Mouse (Mus musculus) liver, adult 2 months (tissue): Measurements from ENCODE around the gene F3. TPM values are rescaled to one million over a fixed set of nuclear protein-coding genes. Genes with fewer than 3 reads are reported as not detected.
A peak's percentile ranks its signal among the peaks of the same experiment; 100 is the strongest.

Experiments
- DNase-seq: peaks from one replicate; pipeline ENCODE4 v3.0.0-alpha.2; 2011; ENCODE audit warnings: low read depth, low spot score; ENCODE audit errors: extremely low read depth
- H3K27ac ChIP-seq: fragments of 200-500 bp; replicated peaks from 2 replicates; pipeline ENCODE4 v1.5.1; 2012; ENCODE audit warnings: low read depth, mild to moderate bottlenecking, control low read depth, inconsistent platforms, low read length; ENCODE audit not compliant: insufficient read depth
- H3K27me3 ChIP-seq: fragments of 200-500 bp; 2 replicates; pipeline ENCODE4 v1.6.1; 2012; ENCODE audit warnings: mild to moderate bottlenecking, moderate library complexity, low read length, inconsistent platforms; ENCODE audit not compliant: control insufficient read depth, insufficient read depth
- H3K36me3 ChIP-seq: fragments of 200-500 bp; 2 replicates; pipeline ENCODE4 v1.6.1; 2012; ENCODE audit warnings: low read length, inconsistent platforms; ENCODE audit not compliant: control insufficient read depth, insufficient read depth
- H3K4me1 ChIP-seq: fragments of 200-500 bp; 2 replicates; pipeline ENCODE4 v1.6.1; 2011; ENCODE audit warnings: low read length; ENCODE audit not compliant: control insufficient read depth, insufficient read depth
- H3K4me3 ChIP-seq: fragments of 200-500 bp; 2 replicates; pipeline ENCODE4 v1.5.1; 2011; ENCODE audit warnings: low read depth, mild to moderate bottlenecking, control low read depth, low read length, moderate library complexity; ENCODE audit not compliant: insufficient read depth
- H3K79me2 ChIP-seq: fragments of 200-500 bp; 2 replicates; pipeline ENCODE4 v1.6.1; 2012; ENCODE audit warnings: inconsistent platforms, mild to moderate bottlenecking, low read length, moderate library complexity; ENCODE audit not compliant: control insufficient read depth, insufficient read depth
- H3K9ac ChIP-seq: fragments of 200-500 bp; 2 replicates; pipeline ENCODE4 v1.6.1; 2012; ENCODE audit warnings: low read depth, mild to moderate bottlenecking, control low read depth, inconsistent platforms, low read length
- CTCF ChIP-seq: fragments of 200-500 bp; IDR thresholded peaks from 2 replicates; pipeline ENCODE4 v1.5.1; 2011; ENCODE audit warnings: low read depth, low read length, control low read depth
- POLR2A ChIP-seq: fragments of 200-500 bp; IDR thresholded peaks from 2 replicates; pipeline ENCODE4 v1.6.1; 2011; ENCODE audit warnings: low read length, control low read depth; ENCODE audit not compliant: insufficient read depth; ENCODE audit errors: extremely low read depth
- WGBS: fragments of 180-500 bp; shearing (Covaris S2); methylation state at CpG from one replicate; pipeline ENCODE4 v1.1.7; 2018; 5-methylcytosine and 5-hydroxymethylcytosine counted together
- polyA plus RNA-seq: library from polyadenylated mRNA; depleted of rRNA; stranded (reverse); fragments of >200 nt; gene quantifications from 2 replicates; pipeline ENCODE4 v1.2.3, GENCODE M21; 2012
- total RNA-seq: library from RNA; depleted of rRNA; stranded (reverse); fragments of >200 nt; gene quantifications from 2 replicates; pipeline ENCODE4 v1.2.3, GENCODE M21; 2014

The F3 gene
- total and polyA plus RNA-seq, 2 experiments = 2.3 to 6.4 TPM

DNA sequence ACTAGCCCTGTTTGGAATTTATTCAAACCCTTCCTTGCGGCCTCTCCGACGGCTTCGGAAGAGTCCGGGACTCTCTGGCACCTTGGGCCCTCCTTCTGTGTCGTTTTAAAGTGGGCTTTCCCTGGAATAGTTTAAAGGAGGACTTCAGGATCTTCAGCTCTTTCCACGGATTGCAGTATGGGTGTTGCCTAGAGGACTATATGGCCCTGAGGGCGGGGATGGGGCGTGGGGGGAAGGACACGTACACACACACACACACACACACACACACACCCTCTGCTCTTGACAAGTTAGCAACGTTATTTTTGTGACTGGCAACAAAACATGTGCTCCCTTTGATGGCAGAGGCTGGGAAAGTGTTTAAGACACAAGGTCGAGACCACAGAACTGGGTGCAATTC is 1.2 kb downstream of the F3 start:
- no peaks in the 10 kb centered on the region for H3K27me3 ChIP-seq

DNA sequence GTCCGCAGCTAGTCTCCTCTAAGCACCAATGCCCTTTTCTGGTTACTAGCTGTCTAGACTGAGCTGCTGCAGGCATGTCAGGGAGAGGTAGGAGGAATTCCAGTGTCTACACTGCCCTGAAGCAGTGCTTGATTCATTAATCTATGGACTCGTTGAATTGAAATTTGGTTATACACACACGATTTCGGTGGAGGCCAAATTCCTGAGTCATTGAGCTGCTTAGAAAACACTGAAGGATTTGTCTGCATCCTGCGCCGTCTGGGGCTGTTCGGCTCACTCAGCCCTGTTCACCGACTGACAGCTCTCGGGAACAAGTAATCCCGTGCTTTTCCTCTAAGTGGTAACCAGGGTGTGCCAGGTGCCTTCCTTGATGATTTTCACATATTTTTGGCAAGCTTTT is 2.3 kb downstream of the F3 start:
- no peak for TF ChIP-seq CTCF
- TF ChIP-seq POLR2A = no peak
- Histone ChIP-seq H3K27ac (no peak overlapping the region), H3K9ac (no peak overlapping the region), H3K79me2 (peaks cover 4% of the 10 kb centered on the region; the same call in 1 of the 2 replicates), H3K4me3 (no peak overlapping the region), H3K36me3 (peaks cover 6% of the 10 kb centered on the region; the same call in 1 of the 2 replicates), H3K4me1 (peaks cover 9% of the 10 kb centered on the region), H3K27me3 (no peaks in the 10 kb centered on the region)
- 92% methylated on average over 10 of the region's 10 CpGs for WGBS
- no peak for DNase-seq

More for the DNA sequence above, 1.2 kb downstream of the F3 start:
- Histone ChIP-seq H3K27ac (no peak overlapping the region), H3K4me1 (peaks cover 9% of the 10 kb centered on the region), H3K36me3 (no peaks in the 10 kb centered on the region), H3K79me2 (peaks cover 4% of the 10 kb centered on the region; the same call in 1 of the 2 replicates), H3K4me3 (no peak overlapping the region), H3K9ac (no peak overlapping the region)
- 58% methylated on average over 12 of the region's 12 CpGs for WGBS
- no peak for TF ChIP-seq POLR2A
- no peak for TF ChIP-seq CTCF
- DNase-seq = no peak

DNA sequence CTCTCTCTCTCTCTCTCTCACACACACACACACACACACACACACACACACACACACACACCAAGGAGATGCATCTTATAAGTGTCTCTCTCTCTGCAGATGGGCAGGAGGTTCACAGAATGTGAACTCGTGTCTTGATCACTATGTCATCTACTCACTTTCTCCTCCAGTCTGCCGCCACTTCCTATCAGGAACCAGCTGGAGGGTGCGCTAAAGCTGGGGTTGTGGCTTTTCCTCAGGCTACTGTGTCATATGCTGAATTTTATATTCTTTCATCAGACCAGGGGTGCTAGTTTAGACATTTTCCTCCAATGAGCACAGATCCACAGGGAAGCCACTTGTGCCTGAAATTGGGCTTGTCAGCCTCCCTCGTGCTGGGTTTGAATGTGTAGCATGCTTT is 6.3 kb downstream of the F3 start:
- Histone ChIP-seq H3K27me3 (no peaks in the 10 kb centered on the region), H3K27ac (no peak overlapping the region), H3K9ac (no peak overlapping the region), H3K4me3 (no peak overlapping the region), H3K36me3 (peaks cover 20% of the 10 kb centered on the region), H3K79me2 (no peaks in the 10 kb centered on the region; the same call in 1 of the 2 replicates), H3K4me1 (no peaks in the 10 kb centered on the region)
- no peak for TF ChIP-seq CTCF
- TF ChIP-seq POLR2A = no peak
- no peak for DNase-seq
- WGBS = 87% methylated on average over 4 of the region's 4 CpGs

DNA sequence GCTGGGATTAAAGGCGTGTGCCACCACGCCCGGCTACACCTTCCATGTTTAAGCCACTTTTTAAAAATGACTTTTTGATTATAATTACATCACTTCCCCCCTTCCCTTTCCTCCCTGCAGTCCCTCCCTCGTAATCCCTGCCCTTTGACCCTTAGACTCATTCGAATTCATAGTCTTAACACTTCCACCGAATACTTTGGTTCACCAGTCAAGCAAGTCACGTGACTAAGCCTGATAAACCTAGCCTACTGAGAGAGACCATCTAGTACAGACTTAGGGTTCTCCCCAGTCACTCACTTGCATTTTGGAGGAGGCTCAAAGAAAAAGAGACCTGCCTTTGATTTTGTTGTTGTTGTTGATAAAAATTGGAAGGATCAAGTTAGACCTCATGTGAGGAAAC is 12.2 kb downstream of the F3 start:
- Histone ChIP-seq H3K4me3 (no peak overlapping the region), H3K9ac (no peak overlapping the region), H3K36me3 (peaks cover 14% of the 10 kb centered on the region), H3K4me1 (peaks cover 8% of the 10 kb centered on the region), H3K27ac (peak overlapping the region; percentile 65), H3K27me3 (no peaks in the 10 kb centered on the region), H3K79me2 (no peaks in the 10 kb centered on the region)
- DNase-seq = no peak
- WGBS = 53% methylated on average over 7 of the region's 7 CpGs
- TF ChIP-seq POLR2A = no peak
- no peak for TF ChIP-seq CTCF

DNA sequence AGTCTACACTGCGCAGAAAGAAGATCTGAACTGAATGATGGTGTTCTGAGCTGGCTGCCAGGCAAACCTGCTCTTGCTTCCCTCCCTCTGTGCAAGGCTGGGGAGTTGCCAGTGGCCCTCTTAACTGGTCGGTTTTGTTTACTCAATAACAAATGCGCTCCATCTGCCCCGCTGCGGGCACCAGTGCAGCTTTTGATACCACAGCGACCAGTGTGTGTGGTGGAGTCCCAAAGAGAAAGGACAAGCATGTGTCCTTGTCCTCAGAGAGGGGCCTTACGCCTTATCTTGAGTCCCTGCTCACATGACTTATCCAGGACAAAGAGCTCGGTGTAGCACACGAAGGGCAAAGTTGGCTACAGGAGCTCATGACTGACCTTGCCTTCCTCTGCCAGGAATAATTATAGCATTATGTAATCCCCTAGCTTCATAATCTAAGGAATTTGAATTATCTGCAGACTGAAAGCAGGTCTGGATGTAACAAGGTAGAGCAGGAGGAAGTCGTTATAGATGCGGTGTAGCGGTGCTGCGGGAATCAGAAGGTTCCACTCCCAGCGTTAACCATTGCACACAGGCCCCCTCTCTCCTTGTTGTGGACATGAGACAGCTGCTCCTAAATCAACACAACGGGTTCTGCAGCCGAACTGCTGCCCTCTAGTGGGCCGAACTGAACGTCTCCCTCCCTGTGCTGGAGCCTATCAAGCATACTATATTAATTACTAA is 12.8 kb downstream of the F3 start:
- Histone ChIP-seq H3K9ac (peak overlapping the region; percentile 49), H3K4me3 (no peak overlapping the region; the same call in 1 of the 2 replicates), H3K4me1 (peaks cover 8% of the 10 kb centered on the region), H3K79me2 (no peaks in the 10 kb centered on the region), H3K27me3 (no peaks in the 10 kb centered on the region), H3K27ac (peak overlapping the region; percentile 65), H3K36me3 (peaks cover 13% of the 10 kb centered on the region)
- WGBS = 12% methylated on average over 18 of the region's 18 CpGs
- DNase-seq = peak; percentile 80
- TF ChIP-seq POLR2A = no peak
- peak; percentile 95 for TF ChIP-seq CTCF

DNA sequence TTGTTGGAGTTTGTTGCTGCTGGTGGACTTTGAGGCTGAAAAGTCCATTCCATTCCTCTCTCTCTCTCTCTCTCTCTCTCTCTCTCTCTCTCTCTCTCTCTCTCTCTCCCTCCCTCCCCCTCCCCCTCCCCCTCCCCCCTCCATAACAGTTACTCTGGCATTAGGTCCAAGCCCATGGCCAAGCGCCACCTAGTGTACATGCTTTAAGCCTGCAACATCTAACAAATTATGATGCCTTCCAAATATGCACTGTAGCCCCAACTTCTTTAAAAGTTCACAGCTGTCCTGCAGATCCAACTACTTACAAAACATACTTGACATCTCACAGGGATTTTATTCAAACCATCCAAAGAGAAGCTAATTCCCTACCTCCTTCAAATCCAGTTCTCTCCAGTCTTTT is 14.1 kb downstream of the F3 start:
- 65% methylated on average over 1 of the region's 1 CpGs for WGBS
- peaks cover 6% of the 10 kb centered on the region for H3K36me3 ChIP-seq
- H3K9ac ChIP-seq = no peak overlapping the region
- H3K27me3 ChIP-seq = no peaks in the 10 kb centered on the region
- DNase-seq = no peak
- no peaks in the 10 kb centered on the region for H3K79me2 ChIP-seq
- TF ChIP-seq POLR2A (no peak), CTCF (peak; percentile 42; the same call in 1 of the 2 replicates)
- no peak overlapping the region for H3K27ac ChIP-seq
- peaks cover 8% of the 10 kb centered on the region for H3K4me1 ChIP-seq
- no peak overlapping the region for H3K4me3 ChIP-seq
